Mouse (Mus musculus): ENCODE measurements around the gene Mrap2.
"Not testable (repeated sequence)": the region's sequence is repeated elsewhere in the genome, so short reads cannot be mapped to it uniquely, and the experiment has no call there.

Mrap2 gene

DNA sequence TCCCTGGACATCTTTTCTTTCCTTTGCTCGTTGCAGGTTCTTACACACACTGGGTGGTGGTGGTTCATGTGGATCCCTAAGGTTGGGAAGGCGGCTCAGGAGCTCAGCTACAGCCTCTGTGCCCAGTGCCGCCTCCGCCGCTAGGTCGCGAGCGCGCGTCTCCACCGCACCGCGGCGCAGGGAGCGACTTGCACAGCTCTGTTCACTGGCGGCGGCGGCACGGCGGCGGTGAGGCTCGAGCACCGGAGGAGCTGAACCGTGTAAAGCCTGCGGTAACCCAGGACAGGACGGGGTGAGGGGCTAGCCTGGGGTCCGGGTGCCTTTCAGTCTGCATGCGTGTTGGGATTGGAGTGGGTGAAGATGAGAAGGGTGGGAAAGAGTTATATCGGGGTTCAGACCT is at the start of gene Mrap2:
Gene Mrap2 (plus strand): TSS at position 201 of the 400 bp plus-strand sequence.
- no peak for DNase-seq (ENCODE audit: low spot score)

- DNase-seq (ENCODE audit: low spot score), result peak; percentile 23
Measured at GRCm38 (mm10) chr9:87097989-87098388, 46.1 kb upstream of the Mrap2 start.

GRCm38 (mm10) chr9:87115019-87115418 is 29.1 kb upstream of the Mrap2 start:
- no peak for DNase-seq (ENCODE audit: low spot score)

GRCm38 (mm10) chr9:87115456-87115931 is 28.6 kb upstream of the Mrap2 start:
- DNase-seq (ENCODE audit: low spot score), result no peak

- no peak for DNase-seq (ENCODE audit: low spot score)
Measured at GRCm38 (mm10) chr9:87115978-87116377, 28.1 kb upstream of the Mrap2 start.

DNA sequence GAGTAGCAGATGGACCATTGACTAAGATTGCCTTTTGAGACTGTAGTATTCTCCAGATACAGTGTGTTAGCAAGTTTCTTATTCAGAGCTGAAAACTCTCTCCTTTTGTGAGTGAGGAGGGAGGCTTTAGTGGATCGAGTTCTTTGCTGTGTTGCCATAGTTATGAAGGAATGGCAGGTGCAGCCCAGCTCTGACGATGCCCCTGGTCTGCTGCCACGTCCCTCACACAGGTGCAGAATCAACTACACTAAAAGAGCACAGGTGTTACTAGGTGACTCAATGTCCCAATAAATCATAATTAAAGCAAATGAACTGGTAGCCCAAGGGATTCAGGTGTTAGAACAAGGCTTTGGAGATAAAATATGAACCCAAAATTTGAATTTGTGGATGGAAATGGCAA is 25.1 kb upstream of the Mrap2 start:
- no peak for DNase-seq (ENCODE audit: low spot score)

GRCm38 (mm10) chr9:87121956-87122493 is 22.1 kb upstream of the Mrap2 start:
- DNase-seq (ENCODE audit: low spot score), result no peak

GRCm38 (mm10) chr9:87127046-87127445 is 17.1 kb upstream of the Mrap2 start:
- not testable (repeated sequence) for DNase-seq (ENCODE audit: low spot score)

DNA sequence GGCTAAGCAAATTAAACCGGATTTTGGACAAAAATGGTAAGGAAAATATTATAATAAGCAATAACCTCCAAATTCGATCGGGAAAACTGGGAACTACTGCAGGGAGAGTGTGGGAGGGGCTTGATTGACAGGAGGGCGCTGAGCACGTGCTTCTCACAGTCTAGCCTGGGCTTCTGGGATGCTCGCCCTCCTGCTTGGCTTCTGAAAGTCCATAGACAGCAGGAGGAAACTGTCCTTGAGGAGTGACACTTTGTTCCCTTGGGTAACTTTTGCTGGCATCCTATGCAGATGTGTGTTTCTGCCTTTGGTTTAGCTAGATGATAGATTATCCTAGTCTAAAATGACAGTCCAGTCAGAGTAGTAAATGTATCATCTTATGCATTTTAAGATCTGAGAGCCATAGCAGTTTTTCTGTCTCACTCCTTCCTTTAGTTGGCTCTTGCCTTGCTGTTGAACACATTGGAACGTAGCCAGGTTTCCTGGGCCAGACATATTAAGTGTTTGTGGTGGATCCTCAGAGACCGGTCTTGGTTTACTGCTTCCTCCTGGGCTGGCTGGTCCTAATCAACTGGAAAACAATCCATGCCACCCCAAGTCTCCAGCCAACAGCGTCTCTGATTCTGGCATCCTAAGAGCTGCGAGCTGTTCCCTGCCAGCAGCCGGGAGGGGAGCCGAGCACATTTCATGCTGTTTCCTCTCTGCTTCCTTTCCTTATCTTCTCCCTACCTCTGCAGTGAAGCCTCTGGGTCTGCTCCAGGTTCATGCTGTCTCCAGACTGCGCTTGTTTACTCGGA is 8.1 kb upstream of the Mrap2 start:
- peak; percentile 9 for DNase-seq (ENCODE audit: low spot score)

- DNase-seq (ENCODE audit: low spot score), result no peak
Measured at GRCm38 (mm10) chr9:87143076-87143475, 1.0 kb upstream of the Mrap2 start.

DNA sequence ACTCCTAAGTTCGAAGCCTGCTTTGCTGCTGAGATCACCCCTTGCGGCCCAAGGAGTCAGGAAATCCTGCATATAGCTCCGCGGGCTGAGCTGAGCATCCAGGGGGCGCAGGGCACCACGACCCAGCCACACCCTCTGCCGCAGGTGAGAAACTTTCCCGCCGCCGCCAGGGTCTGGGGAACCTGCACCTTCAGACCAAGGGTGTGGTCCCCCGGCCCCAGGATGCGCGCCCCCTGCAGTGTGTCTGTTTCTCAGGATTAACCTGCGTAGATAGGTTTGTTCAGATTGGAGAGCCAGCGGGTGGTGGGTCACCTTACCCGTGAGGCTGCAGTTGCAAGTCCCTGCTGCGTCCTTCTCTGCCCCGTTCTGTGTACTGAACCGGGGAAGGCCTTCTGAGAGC is 426 bp downstream of the Mrap2 start:
- no peak for DNase-seq (ENCODE audit: low spot score)

DNA sequence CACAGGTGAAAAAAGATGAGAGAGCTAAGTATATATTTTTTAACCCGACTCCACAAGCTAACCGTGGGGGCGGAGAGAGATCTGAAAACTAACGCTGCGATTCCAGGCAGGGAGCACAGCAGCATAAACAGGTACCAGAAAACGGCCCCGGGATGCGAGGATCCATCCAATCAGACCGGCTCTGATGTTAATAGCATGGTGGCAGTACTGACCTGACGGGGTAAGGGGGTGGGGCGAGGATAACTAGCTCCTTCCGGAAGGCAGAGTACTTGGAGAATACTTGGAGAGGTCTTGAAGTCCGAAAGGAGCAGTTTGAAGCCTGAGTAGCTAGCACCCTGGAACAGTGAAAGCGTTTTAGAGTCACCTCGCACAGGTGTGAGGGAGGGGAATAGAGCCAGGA is 1.1 kb downstream of the Mrap2 start:
- peak; percentile 21 for DNase-seq (ENCODE audit: low spot score)

DNA sequence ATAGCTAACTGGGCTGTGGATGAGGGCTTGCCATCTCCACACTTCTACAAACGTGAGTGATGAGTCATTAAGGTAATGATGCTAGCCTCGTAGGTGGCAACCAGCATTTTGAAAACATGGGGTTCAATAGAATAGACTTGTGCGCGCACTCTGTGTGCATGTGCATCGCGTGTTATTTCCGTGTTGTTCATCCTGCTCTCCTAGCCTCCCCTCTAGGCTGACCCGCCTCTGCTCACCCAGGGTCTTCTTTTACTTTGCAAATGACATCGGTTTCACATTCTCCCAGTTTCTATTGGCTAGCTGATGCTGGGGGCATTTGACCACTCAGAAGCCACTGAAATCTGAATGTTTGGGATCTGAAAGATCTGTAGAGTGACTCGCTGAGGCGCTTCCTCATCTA is 1.6 kb downstream of the Mrap2 start:
- DNase-seq (ENCODE audit: low spot score), result no peak

GRCm38 (mm10) chr9:87146400-87146799 is 2.3 kb downstream of the Mrap2 start:
- DNase-seq (ENCODE audit: low spot score), result no peak

- peak; percentile 34 for DNase-seq (ENCODE audit: low spot score)
Measured at GRCm38 (mm10) chr9:87147927-87148326, 3.8 kb downstream of the Mrap2 start.

GRCm38 (mm10) chr9:87152641-87153325 is 8.7 kb downstream of the Mrap2 start:
- no peak for DNase-seq (ENCODE audit: low spot score)

GRCm38 (mm10) chr9:87162559-87162958 is 18.5 kb downstream of the Mrap2 start:
- no peak for DNase-seq (ENCODE audit: low spot score)

DNA sequence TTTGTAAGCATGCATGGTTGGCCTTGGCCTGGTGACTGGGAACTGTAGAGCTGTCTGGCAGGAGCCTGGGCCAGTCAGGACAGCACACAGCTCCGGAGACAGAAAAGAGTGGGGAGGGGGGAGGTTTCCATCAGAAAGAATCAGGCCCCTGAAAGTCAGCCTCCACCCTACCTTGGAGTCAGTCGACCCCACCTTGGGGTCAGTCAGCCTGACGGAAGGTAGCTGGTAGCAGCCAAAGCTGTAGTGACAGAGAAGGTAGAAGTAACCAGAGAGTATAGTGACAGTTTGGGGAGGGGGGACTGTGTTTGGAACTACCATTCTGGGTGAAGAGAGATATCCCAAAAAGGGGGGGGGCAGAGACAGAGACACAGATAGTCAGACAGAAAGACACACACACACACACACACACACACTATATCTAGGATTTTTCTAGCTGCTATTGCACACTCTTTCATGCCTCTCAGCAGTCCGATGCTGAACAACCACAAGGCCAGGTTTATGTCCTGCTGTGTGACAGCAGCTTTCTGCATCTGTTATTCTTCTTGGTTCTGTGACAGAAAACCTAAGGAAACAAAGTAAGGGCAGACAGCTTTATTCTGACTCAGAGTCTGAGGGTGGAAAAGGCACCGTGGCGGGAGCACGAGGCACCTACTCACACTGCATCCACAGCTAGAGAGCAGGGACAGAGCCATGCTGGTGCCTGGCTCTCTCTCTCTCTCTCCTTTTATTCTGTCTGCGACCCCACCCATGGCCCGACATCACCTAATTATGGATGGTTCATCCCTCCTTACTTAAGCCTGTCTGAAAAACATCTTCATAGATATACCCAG is 23.1 kb downstream of the Mrap2 start:
- DNase-seq (ENCODE audit: low spot score), result no peak

GRCm38 (mm10) chr9:87168051-87168450 is 23.9 kb downstream of the Mrap2 start:
- no peak for DNase-seq (ENCODE audit: low spot score)

- DNase-seq (ENCODE audit: low spot score), result no peak
Measured at GRCm38 (mm10) chr9:87169144-87169543, 25.0 kb downstream of the Mrap2 start.

- DNase-seq (ENCODE audit: low spot score), result no peak
Measured at GRCm38 (mm10) chr9:87170891-87171290, 26.8 kb downstream of the Mrap2 start.

GRCm38 (mm10) chr9:87171517-87171916 is 27.4 kb downstream of the Mrap2 start:
- DNase-seq (ENCODE audit: low spot score), result no peak
